Mouse (Mus musculus) brown adipose tissue, adult 24 weeks (tissue): ENCODE data around the gene Cab39. TPM values are rescaled to one million over a fixed set of nuclear protein-coding genes. Genes with fewer than 3 reads are reported as not detected.

Experiments
- H3K27ac ChIP-seq: fragments of 200-500 bp; replicated peaks from 2 replicates; pipeline ENCODE4 v1.5.1; 2012; ENCODE audit warnings: low read depth, mild to moderate bottlenecking, low read length
- H3K4me1 ChIP-seq: fragments of 200-500 bp; 2 replicates; pipeline ENCODE4 v1.6.1; 2012; ENCODE audit warnings: low read length, mixed read lengths; ENCODE audit not compliant: control insufficient read depth, insufficient read depth, insufficient read length
- H3K4me3 ChIP-seq: fragments of 200-500 bp; 2 replicates; pipeline ENCODE4 v1.5.1; 2012; ENCODE audit warnings: low read depth, mild to moderate bottlenecking, low read length, moderate library complexity; ENCODE audit not compliant: insufficient read depth
- polyA plus RNA-seq: library from polyadenylated mRNA; stranded (reverse); fragments of >200 nt; gene quantifications from 2 replicates; pipeline ENCODE4 v1.2.4, GENCODE M21; 2012; ENCODE audit not compliant: missing spikeins, insufficient read depth, insufficient read length

Cab39 gene
- polyA plus RNA-seq, 1 experiment: 78.3 TPM

GRCm38 (mm10) chr1:85849016-85849415 lies 55.8 kb downstream of the Cab39 start:
- Histone ChIP-seq H3K27ac (no peak overlapping the region), H3K4me3 (no peak overlapping the region), H3K4me1 (no peaks in the 10 kb centered on the region)

- Histone ChIP-seq H3K4me1 (no peaks in the 10 kb centered on the region), H3K4me3 (no peak overlapping the region), H3K27ac (no peak overlapping the region)
Measured at GRCm38 (mm10) chr1:85850851-85851250, 57.6 kb downstream of the Cab39 start.

GRCm38 (mm10) chr1:85852996-85853689 lies 59.9 kb downstream of the Cab39 start:
- H3K27ac ChIP-seq: no peak overlapping the region
- no peaks in the 10 kb centered on the region for H3K4me1 ChIP-seq
- H3K4me3 ChIP-seq: no peak overlapping the region

- no peak overlapping the region for H3K4me3 ChIP-seq
- H3K27ac ChIP-seq: no peak overlapping the region
- no peaks in the 10 kb centered on the region for H3K4me1 ChIP-seq
Measured at GRCm38 (mm10) chr1:85853865-85854264, 60.6 kb downstream of the Cab39 start.

- H3K4me3 ChIP-seq: no peak overlapping the region
- H3K27ac ChIP-seq: no peak overlapping the region
- no peaks in the 10 kb centered on the region for H3K4me1 ChIP-seq
Measured at GRCm38 (mm10) chr1:85854475-85854874, 61.2 kb downstream of the Cab39 start.

- no peak overlapping the region for H3K4me3 ChIP-seq
- H3K4me1 ChIP-seq: no peaks in the 10 kb centered on the region
Measured at GRCm38 (mm10) chr1:85856266-85856665, 63.0 kb downstream of the Cab39 start.

GRCm38 (mm10) chr1:85857261-85857754 lies 64.1 kb downstream of the Cab39 start:
- Histone ChIP-seq H3K4me1 (no peaks in the 10 kb centered on the region), H3K4me3 (no peak overlapping the region), H3K27ac (no peak overlapping the region)

More at GRCm38 (mm10) chr1:85856266-85856665, 63.0 kb downstream of the Cab39 start:
- H3K27ac ChIP-seq: no peak overlapping the region

GRCm38 (mm10) chr1:85864383-85864782 lies 71.1 kb downstream of the Cab39 start:
- H3K27ac ChIP-seq: no peak overlapping the region
- H3K4me1 ChIP-seq: no peaks in the 10 kb centered on the region
- no peak overlapping the region for H3K4me3 ChIP-seq

- no peak overlapping the region for H3K4me3 ChIP-seq
- no peaks in the 10 kb centered on the region for H3K4me1 ChIP-seq
- no peak overlapping the region for H3K27ac ChIP-seq
Measured at GRCm38 (mm10) chr1:85870001-85870400, 76.8 kb downstream of the Cab39 start.

GRCm38 (mm10) chr1:85870546-85870945 lies 77.3 kb downstream of the Cab39 start:
- Histone ChIP-seq H3K4me3 (no peak overlapping the region), H3K27ac (no peak overlapping the region), H3K4me1 (no peaks in the 10 kb centered on the region)

- H3K27ac ChIP-seq: no peak overlapping the region
- H3K4me1 ChIP-seq: no peaks in the 10 kb centered on the region
- no peak overlapping the region for H3K4me3 ChIP-seq
Measured at GRCm38 (mm10) chr1:85882003-85882402, 88.8 kb downstream of the Cab39 start.

- Histone ChIP-seq H3K27ac (no peak overlapping the region), H3K4me1 (no peaks in the 10 kb centered on the region)
Measured at GRCm38 (mm10) chr1:85887221-85887620, 94.0 kb downstream of the Cab39 start.

GRCm38 (mm10) chr1:85894231-85894747 lies 101.0 kb downstream of the Cab39 start, which contains the start of gene Itm2c:
Gene Itm2c, plus strand, starts transcription at chr1:85894281.
- peak within 1 kb of the TSS; percentile 19; the same call in 1 of the 2 replicates for H3K27ac ChIP-seq
- H3K4me3 ChIP-seq: peak within 1 kb of the TSS; percentile 86
- H3K4me1 ChIP-seq: peaks cover 18% of the 10 kb centered on the region; the same call in 1 of the 2 replicates

More at GRCm38 (mm10) chr1:85887221-85887620, 94.0 kb downstream of the Cab39 start:
- no peak overlapping the region for H3K4me3 ChIP-seq

- Histone ChIP-seq H3K4me3 (peak overlapping the region; percentile 86), H3K4me1 (peaks cover 22% of the 10 kb centered on the region; the same call in 1 of the 2 replicates), H3K27ac (peak overlapping the region; percentile 19)
Measured at GRCm38 (mm10) chr1:85894748-85895360, 101.6 kb downstream of the Cab39 start.

- H3K27ac ChIP-seq: peak overlapping the region; percentile 27
- peak overlapping the region; percentile 86 for H3K4me3 ChIP-seq
- H3K4me1 ChIP-seq: peaks cover 23% of the 10 kb centered on the region; the same call in 1 of the 2 replicates
Measured at GRCm38 (mm10) chr1:85895391-85895837, 102.2 kb downstream of the Cab39 start.
